Mouse (Mus musculus): ENCODE results near the gene Net1.
"Not testable (repeated sequence)": the region's sequence is repeated elsewhere in the genome, so short reads cannot be mapped to it uniquely, and the experiment has no call there.

Gene Net1

GRCm38 (mm10) chr13:3917571-3918311 lies at the start of gene Net1, which contains the start of gene Tubal3:
Gene Net1 (minus strand): TSS chr13:3918220.
Gene Tubal3 (plus strand): TSS chr13:3918274.
- peak; percentile 76 to 79 for DNase-seq

- no peak for DNase-seq
Observed at GRCm38 (mm10) chr13:3951198-3951914, 33.3 kb upstream of the Net1 start.

- no peak for DNase-seq
Observed at GRCm38 (mm10) chr13:3949477-3949876, 31.5 kb upstream of the Net1 start.

GRCm38 (mm10) chr13:3947267-3947666 lies 29.2 kb upstream of the Net1 start:
- DNase-seq, result no peak

- DNase-seq, result no peak
Observed at GRCm38 (mm10) chr13:3945249-3945648, 27.2 kb upstream of the Net1 start, which contains the start of gene Ucn3. Gene Ucn3 (minus strand): TSS chr13:3945349.

- DNase-seq, result no peak
Observed at GRCm38 (mm10) chr13:3944699-3945098, 26.7 kb upstream of the Net1 start.

- no peak for DNase-seq
Observed at GRCm38 (mm10) chr13:3926046-3926445, 8.0 kb upstream of the Net1 start.

GRCm38 (mm10) chr13:3925632-3926031 lies 7.6 kb upstream of the Net1 start:
- no peak for DNase-seq

- no peak for DNase-seq
Observed at GRCm38 (mm10) chr13:3924483-3924882, 6.5 kb upstream of the Net1 start.

- no peak for DNase-seq
Observed at GRCm38 (mm10) chr13:3913504-3913903, 4.5 kb downstream of the Net1 start.

GRCm38 (mm10) chr13:3910356-3910755 lies 7.7 kb downstream of the Net1 start:
- no peak for DNase-seq

GRCm38 (mm10) chr13:3908262-3908661 lies 9.8 kb downstream of the Net1 start:
- DNase-seq, result no peak

- no peak for DNase-seq
Observed at GRCm38 (mm10) chr13:3907151-3907696, 10.8 kb downstream of the Net1 start.

- DNase-seq, result no peak
Observed at GRCm38 (mm10) chr13:3899301-3899700, 18.7 kb downstream of the Net1 start.

GRCm38 (mm10) chr13:3898202-3898601 lies 19.8 kb downstream of the Net1 start:
- not testable (repeated sequence) for DNase-seq

- DNase-seq, result peak; percentile 22 to 40
Observed at GRCm38 (mm10) chr13:3896913-3897312, 21.1 kb downstream of the Net1 start.

GRCm38 (mm10) chr13:3896032-3896431 lies 22.0 kb downstream of the Net1 start:
- no peak for DNase-seq

- no peak for DNase-seq
Observed at GRCm38 (mm10) chr13:3895397-3895980, 22.5 kb downstream of the Net1 start.

GRCm38 (mm10) chr13:3894549-3894948 lies 23.5 kb downstream of the Net1 start:
- no peak for DNase-seq

- DNase-seq, result peak; percentile 86 to 89
Observed at GRCm38 (mm10) chr13:3893126-3893734, 24.8 kb downstream of the Net1 start.

GRCm38 (mm10) chr13:3892601-3893000 lies 25.4 kb downstream of the Net1 start:
- no peak for DNase-seq

GRCm38 (mm10) chr13:3891479-3892087 lies 26.4 kb downstream of the Net1 start:
- DNase-seq, result no peak
